9 mouse cellular contexts compared by ENCODE assay signal in the genomic region with DNA sequence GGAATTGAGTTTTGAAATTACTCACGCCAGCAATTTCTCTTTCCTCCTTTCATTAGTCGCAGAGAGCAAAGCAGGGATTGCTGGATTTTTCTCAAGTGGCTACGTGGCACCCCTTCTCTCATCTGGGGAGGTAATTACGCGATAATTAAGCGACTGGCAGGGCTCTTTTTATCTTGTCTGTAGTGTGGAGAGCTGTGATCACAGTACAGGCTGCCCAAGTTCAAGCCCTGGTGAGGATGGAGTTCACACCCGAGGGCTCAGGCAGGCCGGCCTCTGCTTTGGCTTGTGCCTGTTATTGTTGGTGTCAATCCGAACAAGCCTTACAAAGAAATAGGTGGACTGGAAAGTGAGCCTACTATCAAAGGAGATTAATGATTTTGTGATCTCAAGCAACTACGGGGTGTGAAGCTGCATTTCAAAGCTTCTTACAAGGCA. TPM values are rescaled to one million over a fixed set of nuclear protein-coding genes. Genes with fewer than 3 reads are reported as not detected.
A peak's percentile ranks its signal among the peaks of the same experiment; 100 is the strongest.
DNase-seq lines count a peak whose midpoint lies in the region; ATAC-seq and TF ChIP-seq lines count a peak whose summit lies in the region.
"Had no signal": no experiment of that assay in that cellular context is flagged by ENCODE, and none has a peak within 500 bp of the region (broad histone marks: within the 10 kb centered on the region; RNA-seq: fewer than 3 reads in every experiment).

No protein-coding gene starts in this region.

- H3K27ac ChIP-seq in kidney, postnatal 0 days = no peak overlapping the region
- H3K27ac ChIP-seq in embryonic facial prominence, embryonic 15.5 days (replicated peaks) = no peak overlapping the region
- H3K27ac ChIP-seq in limb, embryonic 11.5 days (replicated peaks; ENCODE audit: low read depth, low read length) = no peak overlapping the region
- no peak overlapping the region for H3K27ac ChIP-seq in neural tube, embryonic 15.5 days (replicated peaks)
- H3K27ac ChIP-seq: embryonic facial prominence, embryonic 12.5 days had no signal

- no peak for TF ChIP-seq CTCF in kidney, postnatal 0 days (IDR thresholded peaks at IDR 0.05; ENCODE audit: low read depth)

- WGBS in kidney, postnatal 0 days = 1% methylated on average over 10 of the region's 10 CpGs
- WGBS in embryonic facial prominence, embryonic 15.5 days = 4% methylated on average over 10 of the region's 10 CpGs
- WGBS in limb, embryonic 11.5 days = 2% methylated on average over 10 of the region's 10 CpGs
- WGBS in neural tube, embryonic 15.5 days = 2% methylated on average over 10 of the region's 10 CpGs

- no peak overlapping the region for H3K4me2 ChIP-seq in kidney, postnatal 0 days (ENCODE audit: low read length)
- H3K4me2 ChIP-seq in embryonic facial prominence, embryonic 15.5 days (replicated peaks) = peak overlapping the region; percentile 44; the same call in 1 of the 2 replicates
- H3K4me2 ChIP-seq in limb, embryonic 11.5 days (ENCODE audit: low read depth, severe bottlenecking) = no peak overlapping the region
- no peak overlapping the region for H3K4me2 ChIP-seq in neural tube, embryonic 15.5 days

- no peaks in the 10 kb centered on the region for H3K9me3 ChIP-seq in kidney, postnatal 0 days (replicated peaks; ENCODE audit: low read length)
- H3K9me3 ChIP-seq in embryonic facial prominence, embryonic 15.5 days (replicated peaks) = no peaks in the 10 kb centered on the region
- no peaks in the 10 kb centered on the region for H3K9me3 ChIP-seq in limb, embryonic 11.5 days (ENCODE audit: control insufficient read depth, low read length)
- H3K9me3 ChIP-seq in neural tube, embryonic 15.5 days (replicated peaks) = no peaks in the 10 kb centered on the region
- H3K9me3 ChIP-seq: embryonic facial prominence, embryonic 12.5 days had no signal

- no peaks in the 10 kb centered on the region; the same call in 1 of the 2 replicates for H3K4me1 ChIP-seq in kidney, postnatal 0 days (replicated peaks; ENCODE audit: insufficient read depth, low read length)
- H3K4me1 ChIP-seq in embryonic facial prominence, embryonic 15.5 days = peaks cover 25% of the 10 kb centered on the region
- H3K4me1 ChIP-seq in limb, embryonic 11.5 days (ENCODE audit: control insufficient read depth, insufficient read depth, low read length) = peaks cover 8% of the 10 kb centered on the region
- peaks cover 16% of the 10 kb centered on the region for H3K4me1 ChIP-seq in neural tube, embryonic 15.5 days

- H3K4me3 ChIP-seq in kidney, postnatal 0 days (replicated peaks; ENCODE audit: low read depth, low read length) = 0 out of 2 replicates have a peak overlapping the region, but pooled peaks have one; percentile 13
- peak overlapping the region; percentile 29 for H3K4me3 ChIP-seq in embryonic facial prominence, embryonic 15.5 days (replicated peaks)
- no peak overlapping the region for H3K4me3 ChIP-seq in limb, embryonic 11.5 days (ENCODE audit: low read depth, low read length)
- peak overlapping the region; percentile 3; the same call in 1 of the 2 replicates for H3K4me3 ChIP-seq in neural tube, embryonic 15.5 days (replicated peaks)

- no peak for ATAC-seq in kidney, postnatal 0 days (replicated peaks; ENCODE audit: low FRiP score, low read depth)
- ATAC-seq in embryonic facial prominence, embryonic 15.5 days (ENCODE audit: insufficient number of reproducible peaks, low FRiP score, low TSS enrichment, low read depth) = no peak
- no peak for ATAC-seq in limb, embryonic 11.5 days (ENCODE audit: insufficient number of reproducible peaks, low FRiP score, low TSS enrichment, low read depth)
- no peak for ATAC-seq in neural tube, embryonic 15.5 days (ENCODE audit: low FRiP score)

- no peak overlapping the region for H3K9ac ChIP-seq in kidney, postnatal 0 days (ENCODE audit: low read depth, low read length)
- H3K9ac ChIP-seq in embryonic facial prominence, embryonic 15.5 days = no peak overlapping the region
- H3K9ac ChIP-seq in limb, embryonic 11.5 days (ENCODE audit: low read length) = no peak overlapping the region
- no peak overlapping the region for H3K9ac ChIP-seq in neural tube, embryonic 15.5 days (replicated peaks)
- H3K9ac ChIP-seq: embryonic facial prominence, embryonic 12.5 days had no signal

- H3K36me3 ChIP-seq in kidney, postnatal 0 days (ENCODE audit: insufficient read depth, low read length) = no peaks in the 10 kb centered on the region
- H3K36me3 ChIP-seq in embryonic facial prominence, embryonic 15.5 days = no peaks in the 10 kb centered on the region
- H3K36me3 ChIP-seq in limb, embryonic 11.5 days (ENCODE audit: control insufficient read depth, insufficient read depth, low read length) = no peaks in the 10 kb centered on the region
- H3K36me3 ChIP-seq in neural tube, embryonic 15.5 days = no peaks in the 10 kb centered on the region
- H3K36me3 ChIP-seq: embryonic facial prominence, embryonic 12.5 days had no signal

- H3K27me3 ChIP-seq in kidney, postnatal 0 days (ENCODE audit: insufficient read depth, low read length) = peaks cover 73% of the 10 kb centered on the region
- peaks cover 81% of the 10 kb centered on the region for H3K27me3 ChIP-seq in embryonic facial prominence, embryonic 15.5 days
- peaks cover 62% of the 10 kb centered on the region for H3K27me3 ChIP-seq in limb, embryonic 11.5 days (ENCODE audit: control insufficient read depth, insufficient read depth, low read length)
- H3K27me3 ChIP-seq in neural tube, embryonic 15.5 days (replicated peaks) = peaks cover 86% of the 10 kb centered on the region

- DNase-seq in kidney, postnatal 0 days (ENCODE audit: low spot score) = no peak
- DNase-seq in kidney, postnatal 10 days = no peak
- DNase-seq in limb, embryonic 11.5 days (ENCODE audit: low spot score) = peak; percentile 69
- DNase-seq in spleen, postnatal 36 days (ENCODE audit: low spot score in 2 of 2) = no peak
- DNase-seq in right cerebral cortex, postnatal 14 days = no peak
- DNase-seq in ovary, adult 18-20 months (ENCODE audit: low spot score) = no peak

RNA-seq across cellular contexts. Expression of gene Foxa1, which starts 7.1 kb away (rescaled TPM):
- polyA plus RNA-seq in kidney, postnatal 0 days (2015; fragmentation: Nextera tagmentation; extraction: Ambion mirVana) = 0.57 and 1.7 TPM in 2 replicates
- 2.1 and 3.9 TPM in 2 replicates for polyA plus RNA-seq in embryonic facial prominence, embryonic 15.5 days (2015; fragmentation: Nextera tagmentation; extraction: Ambion mirVana)
- not detected in 2 replicates for polyA plus RNA-seq in limb, embryonic 11.5 days (2014; fragmentation: Nextera tagmentation; extraction: Ambion mirVana)
- polyA plus RNA-seq in neural tube, embryonic 15.5 days (2015; fragmentation: Nextera tagmentation; extraction: Ambion mirVana) = 0.40 and 1.1 TPM in 2 replicates

RNA-seq across cellular contexts. Expression of gene Ttc6, which starts 24.3 kb away (rescaled TPM):
- polyA plus RNA-seq in kidney, postnatal 0 days (2015; fragmentation: Nextera tagmentation; extraction: Ambion mirVana) = 0.09 and 0.18 TPM in 2 replicates
- polyA plus RNA-seq in embryonic facial prominence, embryonic 15.5 days (2015; fragmentation: Nextera tagmentation; extraction: Ambion mirVana) = 1.2 and 1.4 TPM in 2 replicates
- polyA plus RNA-seq in limb, embryonic 11.5 days (2014; fragmentation: Nextera tagmentation; extraction: Ambion mirVana) = 0.06 and 0.28 TPM in 2 replicates
- polyA plus RNA-seq in neural tube, embryonic 15.5 days (2015; fragmentation: Nextera tagmentation; extraction: Ambion mirVana) = 0.75 and 0.83 TPM in 2 replicates
